9 mouse cellular contexts compared by ENCODE assay signal in the genomic region with DNA sequence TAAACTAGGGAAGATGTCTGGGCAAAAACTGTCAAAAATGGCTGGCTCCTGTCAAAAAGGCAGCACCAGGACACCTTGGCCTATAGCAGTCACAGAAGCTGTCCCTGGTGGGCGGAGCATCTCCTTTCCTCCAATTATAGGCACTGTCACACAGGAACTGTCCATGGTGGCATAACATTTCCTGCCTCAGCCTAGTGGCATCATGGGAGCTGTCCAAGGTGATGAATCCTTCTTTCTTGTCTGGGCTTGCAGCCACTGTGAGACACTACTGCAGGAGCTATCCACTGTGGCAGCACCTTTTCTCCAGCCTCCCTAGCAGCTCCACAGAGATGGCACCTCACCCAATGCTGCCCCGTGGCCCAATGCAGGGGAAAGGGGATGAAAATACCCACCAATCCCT. TPM values are rescaled to one million over a fixed set of nuclear protein-coding genes. Genes with fewer than 3 reads are reported as not detected.
DNase-seq lines count a peak whose midpoint lies in the region; ATAC-seq and TF ChIP-seq lines count a peak whose summit lies in the region.
"Had no signal": no experiment of that assay in that cellular context is flagged by ENCODE, and none has a peak within 500 bp of the region (broad histone marks: within the 10 kb centered on the region; RNA-seq: fewer than 3 reads in every experiment).

No protein-coding gene starts in this region.

- H3K27me3 ChIP-seq in lung, embryonic 14.5 days (ENCODE audit: insufficient read depth, low read length): no peaks in the 10 kb centered on the region
- H3K27me3 ChIP-seq in liver, adult 2 months (ENCODE audit: control insufficient read depth, insufficient read depth, low read length): no peaks in the 10 kb centered on the region
- no peaks in the 10 kb centered on the region; the same call in none of the 2 replicates for H3K27me3 ChIP-seq in splenic B cell, adult 2 months (ENCODE audit: control insufficient read depth, insufficient read depth, low read length, poor library complexity, severe bottlenecking)
- no peaks in the 10 kb centered on the region for H3K27me3 ChIP-seq in heart, embryonic 11.5 days (ENCODE audit: control insufficient read depth, insufficient read depth, low read length)
- H3K27me3 ChIP-seq in midbrain, embryonic 15.5 days (replicated peaks): no peaks in the 10 kb centered on the region

- H3K4me2 ChIP-seq in lung, embryonic 14.5 days: no peak overlapping the region
- H3K4me2 ChIP-seq in heart, embryonic 11.5 days: no peak overlapping the region
- H3K4me2 ChIP-seq in midbrain, embryonic 15.5 days: no peak overlapping the region

- no peaks in the 10 kb centered on the region for H3K9me3 ChIP-seq in lung, embryonic 14.5 days (ENCODE audit: low read depth, low read length)
- H3K9me3 ChIP-seq in heart, embryonic 11.5 days (replicated peaks; ENCODE audit: control insufficient read depth, low read length): peaks cover 3% of the 10 kb centered on the region
- no peaks in the 10 kb centered on the region for H3K9me3 ChIP-seq in midbrain, embryonic 15.5 days

- TF ChIP-seq CTCF in lung, embryonic 14.5 days (IDR thresholded peaks at IDR 0.05; ENCODE audit: low read depth): no peak
- no peak for TF ChIP-seq CTCF in lung, adult 2 months (IDR thresholded peaks at IDR 0.05; ENCODE audit: insufficient read depth, low read length)
- no peak for TF ChIP-seq CTCF in liver, adult 2 months (IDR thresholded peaks at IDR 0.05; ENCODE audit: low read depth, low read length)

- H3K9ac ChIP-seq in lung, embryonic 14.5 days: no peak overlapping the region
- no peak overlapping the region for H3K9ac ChIP-seq in liver, adult 2 months (ENCODE audit: low read depth, low read length)
- no peak overlapping the region for H3K9ac ChIP-seq in heart, embryonic 11.5 days (ENCODE audit: low read depth, low read length)
- H3K9ac ChIP-seq in midbrain, embryonic 15.5 days: no peak overlapping the region

- no peaks in the 10 kb centered on the region for H3K36me3 ChIP-seq in lung, embryonic 14.5 days (ENCODE audit: insufficient read depth)
- H3K36me3 ChIP-seq in liver, adult 2 months (ENCODE audit: control insufficient read depth, insufficient read depth, low read length): peaks cover 8% of the 10 kb centered on the region
- H3K36me3 ChIP-seq in splenic B cell, adult 2 months (ENCODE audit: control insufficient read depth, insufficient read depth, low read length, poor library complexity, severe bottlenecking): peaks cover 2% of the 10 kb centered on the region; the same call in 1 of the 2 replicates
- H3K36me3 ChIP-seq in heart, embryonic 11.5 days (ENCODE audit: control insufficient read depth, insufficient read depth, low read length): no peaks in the 10 kb centered on the region; the same call in 1 of the 2 replicates
- no peaks in the 10 kb centered on the region for H3K36me3 ChIP-seq in midbrain, embryonic 15.5 days (replicated peaks)

- peak; percentile 70 for DNase-seq in lung, embryonic 14.5 days
- DNase-seq in lung, adult 2 months: no peak
- peak; percentile 60 for DNase-seq in embryo, embryonic 10.5 days (ENCODE audit: low spot score)
- peak; percentile 31 for DNase-seq in liver, adult 2 months (ENCODE audit: extremely low read depth, low read depth, low spot score)
- peak; percentile 71 for DNase-seq in splenic B cell, adult 2 months (ENCODE audit: low read depth, low spot score)
- no peak for DNase-seq in left cerebral cortex, postnatal 14 days (ENCODE audit: low spot score in 2 of 2)

- ATAC-seq in lung, embryonic 14.5 days (ENCODE audit: insufficient read depth): peak; percentile 66; the same call in 1 of the 2 replicates
- no peak for ATAC-seq in heart, embryonic 11.5 days (replicated peaks; ENCODE audit: insufficient number of reproducible peaks, low FRiP score, low TSS enrichment)
- no peak for ATAC-seq in midbrain, embryonic 15.5 days (replicated peaks)

- 92% methylated on average over 2 of the region's 2 CpGs for WGBS in lung, embryonic 14.5 days
- WGBS in lung, adult 2 months: 95% methylated on average over 2 of the region's 2 CpGs
- WGBS in liver, adult 2 months: 93% methylated on average over 2 of the region's 2 CpGs
- WGBS in heart, embryonic 11.5 days (ENCODE audit: insufficient replicate concordance): 90% methylated on average over 2 of the region's 2 CpGs
- WGBS in midbrain, embryonic 15.5 days: 97% methylated on average over 2 of the region's 2 CpGs

- H3K79me2 ChIP-seq in liver, adult 2 months (ENCODE audit: control insufficient read depth, insufficient read depth, low read length): no peaks in the 10 kb centered on the region

- H3K27ac ChIP-seq in lung, embryonic 14.5 days (ENCODE audit: low read depth): no peak overlapping the region
- H3K27ac ChIP-seq in liver, adult 2 months (replicated peaks; ENCODE audit: insufficient read depth, low read depth, low read length): no peak overlapping the region
- no peak overlapping the region for H3K27ac ChIP-seq in heart, embryonic 11.5 days (ENCODE audit: low read depth, low read length)
- no peak overlapping the region for H3K27ac ChIP-seq in midbrain, embryonic 15.5 days
- H3K27ac ChIP-seq: kidney, postnatal 0 days had no signal

- intact Hi-C loops in left cerebral cortex, postnatal 14 days (cut with DNase I): no loop called here

- no peak overlapping the region for H3K4me3 ChIP-seq in lung, embryonic 14.5 days (ENCODE audit: low read depth, low read length)
- no peak overlapping the region for H3K4me3 ChIP-seq in lung, adult 2 months (replicated peaks; ENCODE audit: extremely low read depth, low read depth, low read length)
- H3K4me3 ChIP-seq in liver, adult 2 months (ENCODE audit: insufficient read depth, low read depth, low read length): no peak overlapping the region
- H3K4me3 ChIP-seq in heart, embryonic 11.5 days (ENCODE audit: low read depth, low read length): no peak overlapping the region
- no peak overlapping the region for H3K4me3 ChIP-seq in midbrain, embryonic 15.5 days

- no peak for TF ChIP-seq POLR2A in lung, adult 2 months (IDR thresholded peaks at IDR 0.05; ENCODE audit: borderline replicate concordance, extremely low read depth, low read depth, low read length)
- TF ChIP-seq POLR2A in liver, adult 2 months (IDR thresholded peaks at IDR 0.05; ENCODE audit: extremely low read depth, insufficient read depth, low read length): no peak

- H3K4me1 ChIP-seq in lung, embryonic 14.5 days (ENCODE audit: insufficient read depth): no peaks in the 10 kb centered on the region
- H3K4me1 ChIP-seq in lung, adult 2 months (ENCODE audit: control insufficient read depth, insufficient read depth, low read length): no peaks in the 10 kb centered on the region
- H3K4me1 ChIP-seq in liver, adult 2 months (ENCODE audit: control insufficient read depth, insufficient read depth, low read length): no peaks in the 10 kb centered on the region; the same call in 1 of the 2 replicates
- H3K4me1 ChIP-seq in heart, embryonic 11.5 days (ENCODE audit: control insufficient read depth, insufficient read depth, low read length): no peaks in the 10 kb centered on the region
- H3K4me1 ChIP-seq in midbrain, embryonic 15.5 days: no peaks in the 10 kb centered on the region

RNA-seq across cellular contexts. Expression of a gene that starts 28.3 kb away (rescaled TPM):
- polyA plus RNA-seq in lung, embryonic 14.5 days (2014; fragmentation: Nextera tagmentation; extraction: Ambion mirVana): 8.8 and 9.8 TPM in 2 replicates
- polyA plus RNA-seq in lung, adult 2 months (2012; rRNA removed): 3.7 and 4.6 TPM in 2 replicates
- 7.9 and 8.4 TPM in 2 replicates for total RNA-seq in liver, adult 2 months (2014; rRNA removed)
- polyA plus RNA-seq in liver, adult 2 months (2012; rRNA removed): 4.5 and 5.4 TPM in 2 replicates
- total RNA-seq in left cerebral cortex, postnatal 14 days (2021): 10 to 100 TPM; 11.8 to 11.9 TPM
- 6.8 and 7.2 TPM in 2 replicates for polyA plus RNA-seq in heart, embryonic 11.5 days (2014; fragmentation: Nextera tagmentation; extraction: Ambion mirVana)
- 11.6 and 11.7 TPM in 2 replicates for polyA plus RNA-seq in midbrain, embryonic 15.5 days (2015; fragmentation: Nextera tagmentation; extraction: Ambion mirVana)

RNA-seq across cellular contexts. Expression of a gene that starts 56.1 kb away (rescaled TPM):
- polyA plus RNA-seq in lung, embryonic 14.5 days (2014; fragmentation: Nextera tagmentation; extraction: Ambion mirVana): 2.4 TPM in 2 replicates
- 0.71 and 1.2 TPM in 2 replicates for polyA plus RNA-seq in lung, adult 2 months (2012; rRNA removed)
- total RNA-seq in liver, adult 2 months (2014; rRNA removed): not detected in 2 replicates
- polyA plus RNA-seq in liver, adult 2 months (2012; rRNA removed): not detected in 2 replicates
- not detected for total RNA-seq in left cerebral cortex, postnatal 14 days (2021)
- polyA plus RNA-seq in heart, embryonic 11.5 days (2014; fragmentation: Nextera tagmentation; extraction: Ambion mirVana): 0.21 TPM in 1 of 2 replicates, not detected in the other
- polyA plus RNA-seq in midbrain, embryonic 15.5 days (2015; fragmentation: Nextera tagmentation; extraction: Ambion mirVana): 0.49 and 0.50 TPM in 2 replicates

Comparison
In these comparisons a context has a peak if more than half of its experiments do, and no peak if none do; other contexts are left out.
1. DNase-seq: peak in lung, embryonic 14.5 days (single experiment), embryo, embryonic 10.5 days (single experiment), liver, adult 2 months (single experiment) and splenic B cell, adult 2 months (single experiment); none in lung, adult 2 months (single experiment) and left cerebral cortex, postnatal 14 days (0 of 2).